Mouse (Mus musculus) inflammation-experienced regulatory T-cells (primary cell): ENCODE data around the gene Gstt4. TPM values are rescaled to one million over a fixed set of nuclear protein-coding genes. Genes with fewer than 3 reads are reported as not detected.

Experiments used
- polyA plus RNA-seq, 2 experiments: library from polyadenylated mRNA; unstranded; fragments of 100-300 nt; shearing (Covaris generic); gene quantifications; one replicate each; pipeline ENCODE4 v1.2.1; 2017

The Gstt4 gene
- polyA plus RNA-seq, result not detected

GRCm38 (mm10) chr10:75822443-75822842 lies at the start of gene Gstt4:
TSS of gene Gstt4 (minus strand) at chr10:75822543.

GRCm38 (mm10) chr10:75859786-75860470 lies 37.6 kb upstream of the Gstt4 start, which contains the start of gene Mif:
TSS of gene Mif (minus strand) at chr10:75860240.

GRCm38 (mm10) chr10:75837248-75837759 lies 15.0 kb upstream of the Gstt4 start, which contains the start of gene Gstt2:
TSS of gene Gstt2 (minus strand) at chr10:75837424.

GRCm38 (mm10) chr10:75798176-75798696 lies 24.1 kb downstream of the Gstt4 start, which contains the start of gene Gstt1:
TSS of gene Gstt1 (minus strand) at chr10:75798584.

GRCm38 (mm10) chr10:75780769-75781578 lies 41.4 kb downstream of the Gstt4 start, which contains the start of the genes Gm20441 and Gstt3:
TSS of gene Gm20441 (minus strand) at chr10:75780954.
TSS of gene Gstt3 (minus strand) at chr10:75781414.

GRCm38 (mm10) chr10:75772795-75773664 lies 49.3 kb downstream of the Gstt4 start, which contains the start of gene Ddt:
TSS of gene Ddt (minus strand) at chr10:75773414.

Other genes with a start within 250 kb of the Gstt4 start
- gene Ggt5, start 233.2 kb downstream of the Gstt4 start, polyA plus RNA-seq, result 10 to 100 TPM in 1 of 2 experiments, under 1 TPM in 1; 0.37 to 14.6 TPM
- 10 to 100 TPM; 30.9 to 31.3 TPM for gene Susd2, start 178.5 kb downstream of the Gstt4 start, polyA plus RNA-seq
- 10 to 100 TPM; 47.2 to 65.3 TPM for gene Cabin1, start 58.2 kb downstream of the Gstt4 start, polyA plus RNA-seq
- 10 to 100 TPM; 42.9 to 61.3 TPM for gene Ddt, start 49.1 kb downstream of the Gstt4 start, polyA plus RNA-seq
- not detected for gene Gm20441, start 41.6 kb downstream of the Gstt4 start, polyA plus RNA-seq
- 10 to 100 TPM; 10.3 to 11.1 TPM for gene Gstt3, start 41.1 kb downstream of the Gstt4 start, polyA plus RNA-seq
- 1 to 10 TPM in 1 of 2 experiments, under 1 TPM in 1; 0.55 to 1.1 TPM for gene Gstt1, start 24.0 kb downstream of the Gstt4 start, polyA plus RNA-seq
- gene Gstt2, start 14.9 kb upstream of the Gstt4 start, polyA plus RNA-seq, result 10 to 100 TPM; 43.6 to 48.6 TPM
- 100 to 1,000 TPM; 429 to 460 TPM for gene Mif, start 37.7 kb upstream of the Gstt4 start, polyA plus RNA-seq
- 1 to 10 TPM; 2.4 to 5.9 TPM for gene Derl3, start 70.9 kb upstream of the Gstt4 start, polyA plus RNA-seq
- gene Smarcb1, start 99.1 kb upstream of the Gstt4 start, polyA plus RNA-seq, result 10 to 100 TPM; 89.6 to 97.4 TPM
- 100 to 1,000 TPM in 1 of 2 experiments, 10 to 100 TPM in 1; 47.4 to 109 TPM for gene Chchd10, start 110.6 kb upstream of the Gstt4 start, polyA plus RNA-seq
- gene Mmp11, start 114.0 kb upstream of the Gstt4 start, polyA plus RNA-seq, result 10 to 100 TPM in 1 of 2 experiments, 1 to 10 TPM in 1; 6.4 to 10.9 TPM
- gene Gm867, start 118.1 kb upstream of the Gstt4 start, polyA plus RNA-seq, result under 1 TPM in 1 of 2 experiments, not detected in 1; 0.40 TPM
- 1 to 10 TPM in 1 of 2 experiments, under 1 TPM in 1; 0.87 to 2.4 TPM for gene Vpreb3, start 120.5 kb upstream of the Gstt4 start, polyA plus RNA-seq
- 1 to 10 TPM in 1 of 2 experiments, under 1 TPM in 1; 0.96 to 1.3 TPM for gene Gm5134, start 132.0 kb upstream of the Gstt4 start, polyA plus RNA-seq
- gene Zfp280b, start 210.1 kb upstream of the Gstt4 start, polyA plus RNA-seq, result 10 to 100 TPM; 39.6 to 43.5 TPM